ENCODE assay signal across 8 mouse cellular contexts in the genomic region with DNA sequence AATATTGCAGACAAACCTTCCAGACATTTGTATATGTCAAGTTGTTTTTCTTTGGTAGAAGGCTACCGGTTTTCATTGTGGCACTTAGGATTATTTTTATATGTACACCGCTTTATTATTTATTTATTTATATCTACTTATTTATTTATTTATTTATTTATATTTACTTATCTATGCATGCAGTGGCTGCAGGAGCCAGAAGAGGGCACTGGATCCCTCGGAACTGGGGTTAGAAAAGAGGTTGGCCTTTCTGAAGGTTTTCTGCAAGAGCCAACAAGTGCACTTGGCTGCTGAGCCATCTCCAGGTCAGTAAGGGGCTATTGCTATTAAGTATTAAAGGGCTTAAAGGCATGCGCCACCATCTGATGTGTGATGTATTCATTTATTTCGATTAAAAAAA. TPM values are rescaled to one million over a fixed set of nuclear protein-coding genes. Genes with fewer than 3 reads are reported as not detected.
DNase-seq lines count a peak whose midpoint lies in the region; ATAC-seq and TF ChIP-seq lines count a peak whose summit lies in the region.

No protein-coding gene starts in this region.

- H3K36me3 ChIP-seq in forebrain, postnatal 0 days (ENCODE audit: insufficient read depth) = no peaks in the 10 kb centered on the region; the same call in 1 of the 2 replicates
- H3K36me3 ChIP-seq in forebrain, embryonic 12.5 days (replicated peaks) = no peaks in the 10 kb centered on the region
- H3K36me3 ChIP-seq in midbrain, postnatal 0 days (ENCODE audit: insufficient read depth, low read length) = no peaks in the 10 kb centered on the region
- H3K36me3 ChIP-seq in midbrain, embryonic 15.5 days (replicated peaks) = no peaks in the 10 kb centered on the region

- H3K27ac ChIP-seq in forebrain, postnatal 0 days (ENCODE audit: low read depth, low read length) = no peak overlapping the region
- no peak overlapping the region for H3K27ac ChIP-seq in forebrain, embryonic 12.5 days
- H3K27ac ChIP-seq in midbrain, postnatal 0 days (ENCODE audit: low read depth, low read length) = no peak overlapping the region
- H3K27ac ChIP-seq in midbrain, embryonic 15.5 days = no peak overlapping the region

- H3K4me2 ChIP-seq in forebrain, postnatal 0 days (ENCODE audit: low read depth) = no peak overlapping the region
- H3K4me2 ChIP-seq in forebrain, embryonic 12.5 days = no peak overlapping the region
- H3K4me2 ChIP-seq in midbrain, postnatal 0 days (ENCODE audit: low read depth, low read length, poor library complexity, severe bottlenecking) = no peak overlapping the region
- no peak overlapping the region for H3K4me2 ChIP-seq in midbrain, embryonic 15.5 days

- WGBS in forebrain, postnatal 0 days = 58% methylated on average over 5 of the region's 5 CpGs
- WGBS in forebrain, embryonic 12.5 days = 68% methylated on average over 5 of the region's 5 CpGs
- WGBS in midbrain, postnatal 0 days = 64% methylated on average over 5 of the region's 5 CpGs
- 63% methylated on average over 5 of the region's 5 CpGs for WGBS in midbrain, embryonic 15.5 days

- no peaks in the 10 kb centered on the region for H3K27me3 ChIP-seq in forebrain, postnatal 0 days (ENCODE audit: insufficient read depth, low read length)
- H3K27me3 ChIP-seq in forebrain, embryonic 12.5 days = no peaks in the 10 kb centered on the region
- H3K27me3 ChIP-seq in midbrain, postnatal 0 days (ENCODE audit: insufficient read depth, low read length) = no peaks in the 10 kb centered on the region
- H3K27me3 ChIP-seq in midbrain, embryonic 15.5 days (replicated peaks) = no peaks in the 10 kb centered on the region

- no peak for ATAC-seq in forebrain, postnatal 0 days
- no peak for ATAC-seq in forebrain, embryonic 12.5 days (ENCODE audit: low FRiP score)
- ATAC-seq in midbrain, postnatal 0 days (ENCODE audit: low FRiP score) = no peak
- no peak for ATAC-seq in midbrain, embryonic 15.5 days (replicated peaks)

- H3K4me1 ChIP-seq in forebrain, postnatal 0 days (ENCODE audit: insufficient read depth) = no peaks in the 10 kb centered on the region
- H3K4me1 ChIP-seq in forebrain, embryonic 12.5 days = no peaks in the 10 kb centered on the region
- H3K4me1 ChIP-seq in midbrain, postnatal 0 days (ENCODE audit: insufficient read depth, low read length) = no peaks in the 10 kb centered on the region
- H3K4me1 ChIP-seq in midbrain, embryonic 15.5 days = no peaks in the 10 kb centered on the region

- H3K9ac ChIP-seq in forebrain, postnatal 0 days = no peak overlapping the region
- no peak overlapping the region for H3K9ac ChIP-seq in forebrain, embryonic 12.5 days
- no peak overlapping the region for H3K9ac ChIP-seq in midbrain, postnatal 0 days (replicated peaks; ENCODE audit: low read length, poor library complexity, severe bottlenecking)
- no peak overlapping the region for H3K9ac ChIP-seq in midbrain, embryonic 15.5 days

- H3K4me3 ChIP-seq in forebrain, postnatal 0 days (ENCODE audit: low read depth, low read length) = no peak overlapping the region
- H3K4me3 ChIP-seq in forebrain, embryonic 12.5 days (replicated peaks) = no peak overlapping the region
- no peak overlapping the region for H3K4me3 ChIP-seq in midbrain, postnatal 0 days (ENCODE audit: low read depth, low read length)
- no peak overlapping the region for H3K4me3 ChIP-seq in midbrain, embryonic 15.5 days

- peak; percentile 34; the same call in 1 of the 2 replicates for TF ChIP-seq CTCF in forebrain, postnatal 0 days (IDR thresholded peaks at IDR 0.05; ENCODE audit: low read depth)
- peak; percentile 60 for TF ChIP-seq CTCF in midbrain, postnatal 0 days (IDR thresholded peaks at IDR 0.05)

- no peaks in the 10 kb centered on the region for H3K9me3 ChIP-seq in forebrain, postnatal 0 days (ENCODE audit: low read length)
- H3K9me3 ChIP-seq in forebrain, embryonic 12.5 days = no peaks in the 10 kb centered on the region
- H3K9me3 ChIP-seq in midbrain, postnatal 0 days (ENCODE audit: low read length) = no peaks in the 10 kb centered on the region
- H3K9me3 ChIP-seq in midbrain, embryonic 15.5 days = no peaks in the 10 kb centered on the region

- peak; percentile 28 for DNase-seq in forebrain, postnatal 0 days
- peak; percentile 65 for DNase-seq in midbrain, postnatal 0 days (ENCODE audit: low spot score)
- peak; percentile 62 for DNase-seq in adrenal gland, adult 2 months
- DNase-seq in gastrocnemius, postnatal 10 days = peak; percentile 30
- DNase-seq in naive thymus-derived CD4-positive, alpha-beta T cell, adult 2 months (ENCODE audit: low read depth) = peak; percentile 22
- DNase-seq in spleen, adult 18-20 months = no peak

RNA-seq across cellular contexts. Expression of a gene that starts 15.1 kb away (rescaled TPM):
- 8.7 and 10.3 TPM in 2 replicates for total RNA-seq in forebrain, postnatal 0 days (2014; rRNA removed)
- 13.2 and 13.6 TPM in 2 replicates for polyA plus RNA-seq in forebrain, postnatal 0 days (2015; fragmentation: Nextera tagmentation; extraction: Ambion mirVana)
- 4.4 TPM in 2 replicates for polyA plus RNA-seq in forebrain, embryonic 12.5 days (2016; fragmentation: Nextera tagmentation; extraction: Ambion mirVana)
- 10.5 and 12.5 TPM in 2 replicates for total RNA-seq in midbrain, postnatal 0 days (2014; rRNA removed)
- polyA plus RNA-seq in midbrain, postnatal 0 days (2015; fragmentation: Nextera tagmentation; extraction: Ambion mirVana) = 12.8 and 15.7 TPM in 2 replicates
- 4.1 and 5.5 TPM in 2 replicates for polyA plus RNA-seq in midbrain, embryonic 15.5 days (2015; fragmentation: Nextera tagmentation; extraction: Ambion mirVana)
- total RNA-seq in adrenal gland, adult 2 months (2021) = 1 to 10 TPM; 5.4 to 5.6 TPM
- polyA plus RNA-seq in adrenal gland, adult 2 months (2012; rRNA removed) = 1.5 and 1.6 TPM in 2 replicates
- total RNA-seq in gastrocnemius, postnatal 10 days (2021) = 1 to 10 TPM; 2.9 to 3.4 TPM

RNA-seq across cellular contexts. Expression of a gene that starts 37.0 kb away (rescaled TPM):
- total RNA-seq in forebrain, postnatal 0 days (2014; rRNA removed) = 25.9 and 29.7 TPM in 2 replicates
- 43.6 and 56.0 TPM in 2 replicates for polyA plus RNA-seq in forebrain, postnatal 0 days (2015; fragmentation: Nextera tagmentation; extraction: Ambion mirVana)
- polyA plus RNA-seq in forebrain, embryonic 12.5 days (2016; fragmentation: Nextera tagmentation; extraction: Ambion mirVana) = 80.4 and 83.5 TPM in 2 replicates
- 19.5 and 22.0 TPM in 2 replicates for total RNA-seq in midbrain, postnatal 0 days (2014; rRNA removed)
- polyA plus RNA-seq in midbrain, postnatal 0 days (2015; fragmentation: Nextera tagmentation; extraction: Ambion mirVana) = 47.3 and 52.7 TPM in 2 replicates
- polyA plus RNA-seq in midbrain, embryonic 15.5 days (2015; fragmentation: Nextera tagmentation; extraction: Ambion mirVana) = 68.0 and 70.0 TPM in 2 replicates
- total RNA-seq in adrenal gland, adult 2 months (2021) = 10 to 100 TPM; 26.0 to 38.4 TPM
- 19.7 and 20.3 TPM in 2 replicates for polyA plus RNA-seq in adrenal gland, adult 2 months (2012; rRNA removed)
- 10 to 100 TPM; 21.2 to 22.5 TPM for total RNA-seq in gastrocnemius, postnatal 10 days (2021)

RNA-seq across cellular contexts. Expression of a gene that starts 48.3 kb away (rescaled TPM):
- total RNA-seq in forebrain, postnatal 0 days (2014; rRNA removed) = 29.7 and 37.0 TPM in 2 replicates
- polyA plus RNA-seq in forebrain, postnatal 0 days (2015; fragmentation: Nextera tagmentation; extraction: Ambion mirVana) = 30.2 and 34.9 TPM in 2 replicates
- polyA plus RNA-seq in forebrain, embryonic 12.5 days (2016; fragmentation: Nextera tagmentation; extraction: Ambion mirVana) = 66.0 and 66.3 TPM in 2 replicates
- total RNA-seq in midbrain, postnatal 0 days (2014; rRNA removed) = 41.7 and 44.2 TPM in 2 replicates
- polyA plus RNA-seq in midbrain, postnatal 0 days (2015; fragmentation: Nextera tagmentation; extraction: Ambion mirVana) = 34.7 and 36.2 TPM in 2 replicates
- 43.0 and 44.3 TPM in 2 replicates for polyA plus RNA-seq in midbrain, embryonic 15.5 days (2015; fragmentation: Nextera tagmentation; extraction: Ambion mirVana)
- 10 to 100 TPM; 30.8 to 34.5 TPM for total RNA-seq in adrenal gland, adult 2 months (2021)
- 20.3 and 22.2 TPM in 2 replicates for polyA plus RNA-seq in adrenal gland, adult 2 months (2012; rRNA removed)
- total RNA-seq in gastrocnemius, postnatal 10 days (2021) = 10 to 100 TPM; 15.2 to 23.4 TPM

Comparison
In these comparisons a context has a peak if more than half of its experiments do, and no peak if none do; other contexts are left out.
1. DNase-seq: peak in forebrain, postnatal 0 days (single experiment), midbrain, postnatal 0 days (single experiment), adrenal gland, adult 2 months (single experiment), gastrocnemius, postnatal 10 days (single experiment) and naive thymus-derived CD4-positive, alpha-beta T cell, adult 2 months (single experiment); none in spleen, adult 18-20 months (0 of 2).